Mouse (Mus musculus): ENCODE data around the gene Tbce.
"Not testable (repeated sequence)": the region's sequence is repeated elsewhere in the genome, so short reads cannot be mapped to it uniquely, and the experiment has no call there.

Gene Tbce

DNA sequence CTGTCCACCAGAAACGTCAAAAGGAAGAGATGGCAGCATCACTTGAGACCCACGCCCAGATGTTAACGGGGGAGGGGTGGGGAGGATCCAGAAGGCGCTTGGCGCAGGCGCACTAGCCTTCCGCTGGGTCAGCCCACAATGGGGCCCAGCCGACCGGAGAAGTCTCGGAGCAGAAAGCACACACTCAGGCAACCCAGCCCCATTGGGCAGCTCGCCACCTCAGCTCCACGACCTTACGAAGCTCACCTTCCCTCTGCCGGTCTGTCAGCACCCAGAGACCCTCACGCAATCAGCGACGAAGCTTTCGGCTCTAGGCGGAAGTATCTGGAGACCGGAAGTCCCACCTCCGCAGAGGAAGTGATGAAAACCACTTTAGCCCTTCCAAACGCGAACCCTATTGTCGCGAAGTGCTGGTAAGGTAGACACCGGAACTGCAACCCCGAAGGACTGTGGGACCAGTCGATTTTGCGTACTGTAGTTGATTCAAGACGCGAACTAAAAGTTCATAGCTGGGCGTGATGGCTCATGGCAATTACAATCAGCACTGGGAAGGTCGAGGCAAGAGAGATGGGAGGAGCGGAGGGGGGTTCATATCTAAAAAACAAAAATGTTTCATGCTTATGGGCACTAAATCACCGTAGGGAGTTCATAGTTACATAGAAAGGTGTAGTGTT, at the start of gene Tbce:
Gene Tbce, minus strand, starts transcription at position 347 of the 674 bp plus-strand sequence.
- peak; percentile 80 to 86 for DNase-seq

DNA sequence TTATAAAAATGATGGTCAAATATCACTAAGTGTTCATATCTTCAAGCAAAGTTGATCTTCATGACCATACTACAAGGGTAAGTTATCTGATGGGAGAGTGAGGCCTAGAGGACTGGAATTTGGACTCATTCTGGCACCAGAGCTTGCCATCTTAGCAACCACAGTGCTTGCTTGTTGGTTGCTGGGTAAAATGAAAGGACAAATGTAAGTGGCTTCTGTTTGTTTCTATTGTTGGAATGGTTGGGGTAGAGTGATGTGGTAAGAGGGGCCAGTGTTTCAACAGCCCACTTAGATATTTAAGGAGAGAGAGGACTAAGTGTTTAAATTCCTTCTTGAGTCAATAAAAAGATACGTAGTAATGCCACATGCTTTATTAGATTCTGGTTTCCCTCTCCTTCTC, 49.2 kb upstream of the Tbce start:
- no peak for DNase-seq

DNA sequence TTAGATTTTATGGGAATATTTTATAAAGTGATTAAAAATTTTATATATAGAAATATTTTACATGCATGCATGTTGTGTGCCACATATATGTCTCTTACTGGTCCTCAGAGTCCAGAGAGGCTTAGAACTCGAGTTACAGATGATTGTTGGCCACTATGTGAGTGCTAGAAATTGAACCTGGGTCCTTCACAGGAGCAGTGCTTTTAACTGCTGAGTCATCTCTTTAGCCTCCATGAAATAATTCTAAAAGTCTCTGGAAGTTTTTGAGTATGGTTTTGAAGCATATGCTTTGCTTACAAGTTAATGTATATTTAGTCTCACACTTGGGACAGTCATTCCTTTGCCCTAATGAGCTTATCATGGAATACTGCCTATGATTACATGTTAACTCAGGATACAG, 35.9 kb upstream of the Tbce start:
- no peak for DNase-seq

DNA sequence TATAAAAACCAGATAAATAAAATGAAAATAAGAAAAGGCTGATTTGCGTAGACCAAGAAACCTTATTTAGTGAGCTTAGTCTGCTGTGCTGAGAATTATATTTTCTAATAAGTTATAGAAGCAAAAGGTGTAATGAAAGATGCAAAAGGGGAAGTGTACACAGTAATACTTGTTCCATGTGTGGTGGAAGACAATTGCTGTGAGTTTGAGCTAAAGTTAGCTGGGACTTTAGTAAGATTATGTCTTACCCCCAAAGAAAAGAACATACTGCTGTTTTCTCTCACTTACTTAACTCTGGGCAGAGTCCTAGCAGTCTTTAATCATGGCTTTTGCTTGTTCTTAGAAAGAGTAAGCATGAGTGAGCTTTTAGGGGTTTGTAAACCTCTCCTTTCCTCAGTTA, 34.9 kb upstream of the Tbce start:
- DNase-seq = no peak

DNA sequence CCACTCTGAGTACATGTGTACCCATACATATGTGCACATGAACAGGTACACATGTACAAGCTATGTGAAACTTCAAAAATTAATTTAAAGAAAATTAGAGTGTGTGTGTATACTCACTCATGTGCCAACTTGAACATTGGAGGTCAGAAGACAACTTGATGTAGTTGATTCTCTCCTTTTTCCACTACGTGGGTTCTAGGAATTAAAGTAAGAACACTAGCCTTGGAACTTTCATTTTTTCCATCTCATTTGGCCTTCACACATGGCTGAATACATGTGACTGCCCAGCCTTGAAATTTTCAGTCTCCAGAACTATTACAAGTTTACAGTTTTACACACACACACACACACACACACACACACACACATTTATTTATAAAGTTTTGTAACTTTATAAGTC, 29.9 kb upstream of the Tbce start:
- DNase-seq = no peak

DNA sequence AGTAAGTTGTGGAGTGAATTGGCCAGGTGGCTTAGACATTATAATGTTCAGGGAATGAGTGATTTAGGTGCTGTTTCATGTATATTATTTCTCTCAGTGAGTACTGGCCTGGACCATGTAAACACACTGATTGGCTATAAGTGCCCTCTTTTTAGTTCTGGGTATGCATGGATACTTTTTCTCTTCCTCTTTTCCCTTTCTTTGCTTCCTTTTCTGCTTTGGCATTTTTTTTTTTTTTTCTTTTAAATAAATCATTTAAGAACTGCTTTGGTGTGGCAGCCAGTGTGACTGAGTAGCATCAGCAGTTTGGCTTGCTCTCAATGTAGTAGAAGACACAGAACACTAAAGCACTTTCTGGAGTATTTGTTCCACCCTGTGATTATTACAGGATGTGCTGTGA, 28.6 kb upstream of the Tbce start:
- no peak for DNase-seq

DNA sequence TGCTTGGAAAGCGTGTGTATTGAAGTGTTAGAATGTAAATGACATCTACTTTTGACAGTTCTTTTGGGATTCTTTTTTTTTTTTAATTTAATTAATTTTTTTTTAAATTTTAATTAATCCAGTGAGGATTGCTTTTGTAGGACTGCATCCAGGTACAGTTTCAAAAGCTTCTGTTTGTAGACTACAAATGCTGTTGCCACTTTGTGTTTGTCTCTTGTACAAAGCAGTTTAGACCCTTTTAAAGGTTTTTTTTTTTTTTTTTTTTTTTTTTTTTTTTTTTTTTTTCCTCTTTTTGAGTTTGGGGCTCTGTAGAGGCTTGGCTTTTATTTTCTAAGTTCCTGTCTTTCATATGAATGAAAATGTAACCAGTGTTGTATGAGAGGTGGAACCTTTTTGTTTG, 26.3 kb upstream of the Tbce start:
- DNase-seq = no peak

DNA sequence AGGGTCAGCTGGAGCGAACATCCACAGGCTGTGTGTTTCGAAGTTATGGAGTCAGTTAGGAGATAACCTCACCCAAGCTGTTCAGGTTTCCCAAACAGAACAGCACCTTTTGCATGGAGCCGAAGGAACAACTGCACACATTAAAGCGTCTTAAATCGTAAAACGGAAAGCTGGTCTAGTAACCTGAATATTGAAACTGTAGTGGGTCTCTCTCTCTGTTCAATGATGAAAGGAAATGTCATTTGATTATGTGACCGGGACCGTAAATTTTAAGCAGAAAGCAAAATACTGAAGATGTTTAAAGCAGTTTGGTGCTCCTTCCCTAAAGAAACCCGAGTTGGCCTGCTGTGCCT, 25.6 kb upstream of the Tbce start:
- DNase-seq = no peak

DNA sequence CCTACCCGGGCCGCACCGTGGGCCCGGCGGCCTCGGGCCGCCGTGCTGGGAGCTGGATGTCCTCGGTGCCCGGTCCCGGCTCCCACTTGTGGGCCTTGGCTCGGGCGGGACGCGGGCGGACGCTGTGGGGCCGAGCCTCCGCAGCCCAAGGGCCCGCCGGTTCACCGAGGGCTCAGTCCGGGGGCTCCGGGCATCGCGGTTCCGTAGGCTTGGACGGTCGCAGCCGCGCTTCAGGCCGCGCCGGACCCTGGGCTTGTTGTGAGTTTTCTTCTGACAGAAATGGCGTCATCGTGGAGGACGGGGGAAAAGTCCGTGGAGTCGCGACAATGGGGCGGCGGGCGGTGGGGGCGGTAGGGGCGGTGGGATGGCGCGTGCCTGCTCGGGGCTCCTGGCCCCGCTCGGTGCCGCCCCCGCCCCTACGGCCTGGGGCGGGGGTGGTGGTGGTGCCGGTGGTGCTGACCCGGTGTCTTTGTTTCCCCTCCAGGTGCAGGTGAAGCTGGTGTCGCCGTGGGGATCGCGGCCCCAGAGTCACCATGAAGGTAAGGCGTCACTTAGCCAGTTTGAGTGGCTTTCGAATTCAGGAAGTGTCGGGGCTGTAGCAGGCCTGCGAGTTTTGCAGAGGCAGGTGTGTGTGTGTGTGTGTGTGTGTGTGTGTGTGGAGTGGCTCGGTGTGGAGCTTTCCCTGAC, 25.0 kb upstream of the Tbce start:
- peak; percentile 53 to 61 for DNase-seq

DNA sequence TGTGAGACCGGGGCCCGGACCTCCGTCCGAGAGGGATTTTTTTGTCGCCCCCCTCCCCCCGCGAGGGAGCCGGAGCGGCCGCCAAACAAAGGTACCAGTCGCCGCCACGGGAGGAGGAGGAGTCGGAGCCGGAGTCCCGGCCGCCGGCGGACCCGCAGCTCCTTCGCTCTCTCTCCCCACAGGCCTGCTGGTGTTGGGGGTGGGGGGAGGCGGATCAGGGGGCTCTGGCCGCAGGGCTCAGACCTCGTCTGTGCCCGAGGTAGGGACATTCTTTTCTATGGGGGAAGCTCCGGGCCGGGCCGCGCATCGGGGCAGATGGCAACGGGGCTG, 24.5 kb upstream of the Tbce start:
- DNase-seq = no peak

DNA sequence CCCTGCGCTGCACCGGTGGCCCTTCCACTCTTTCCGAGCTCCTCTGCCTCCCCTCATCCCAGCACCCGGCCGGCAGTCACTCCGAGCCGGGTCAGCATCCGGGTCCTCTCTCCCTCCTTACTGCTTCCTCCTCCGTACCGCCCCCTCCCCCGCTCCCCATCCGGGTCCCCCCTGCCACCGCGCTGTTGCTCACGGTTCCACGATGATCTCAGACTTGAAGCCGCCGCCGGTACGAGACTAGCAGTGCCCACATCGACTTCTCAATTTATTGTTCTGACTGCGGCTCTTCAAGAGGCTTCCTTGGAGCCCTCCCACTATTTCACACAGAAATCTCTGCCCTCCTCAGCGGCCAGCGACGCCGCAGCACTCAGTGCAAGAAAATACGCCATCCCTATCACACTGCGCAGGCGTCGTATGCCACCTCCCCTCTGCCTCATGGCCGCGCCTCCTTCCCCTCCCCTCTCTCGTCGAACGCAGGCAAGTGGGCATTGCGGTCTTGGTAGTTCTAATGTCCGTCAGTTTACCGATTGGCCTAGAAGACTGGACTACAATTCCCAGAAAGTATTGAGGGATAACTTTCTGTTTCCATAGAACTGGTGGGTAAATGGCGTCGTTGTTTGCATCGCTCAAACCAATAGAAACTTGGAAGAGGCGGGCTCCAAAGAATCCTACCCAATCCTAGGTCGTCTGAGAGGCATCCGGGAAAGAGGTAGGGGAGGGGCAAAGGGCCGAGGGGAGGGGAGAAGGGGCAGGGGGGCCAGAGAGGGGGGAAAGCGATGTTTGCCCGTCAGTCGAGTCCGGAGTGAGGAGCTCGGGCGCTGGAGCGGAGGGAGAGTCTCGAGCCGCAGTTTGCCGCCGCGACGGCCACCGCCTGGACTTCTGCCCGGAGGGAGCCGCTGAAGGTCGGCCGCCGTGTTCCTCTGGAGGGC, 23.8 kb upstream of the Tbce start, which contains the start of the genes Arid4b and Ggps1:
Gene Arid4b, plus strand, starts transcription at position 220 of the 929 bp plus-strand sequence.
Gene Ggps1, minus strand, starts transcription at position 476 of the 929 bp plus-strand sequence.
- peak; percentile 90 to 95 for DNase-seq

DNA sequence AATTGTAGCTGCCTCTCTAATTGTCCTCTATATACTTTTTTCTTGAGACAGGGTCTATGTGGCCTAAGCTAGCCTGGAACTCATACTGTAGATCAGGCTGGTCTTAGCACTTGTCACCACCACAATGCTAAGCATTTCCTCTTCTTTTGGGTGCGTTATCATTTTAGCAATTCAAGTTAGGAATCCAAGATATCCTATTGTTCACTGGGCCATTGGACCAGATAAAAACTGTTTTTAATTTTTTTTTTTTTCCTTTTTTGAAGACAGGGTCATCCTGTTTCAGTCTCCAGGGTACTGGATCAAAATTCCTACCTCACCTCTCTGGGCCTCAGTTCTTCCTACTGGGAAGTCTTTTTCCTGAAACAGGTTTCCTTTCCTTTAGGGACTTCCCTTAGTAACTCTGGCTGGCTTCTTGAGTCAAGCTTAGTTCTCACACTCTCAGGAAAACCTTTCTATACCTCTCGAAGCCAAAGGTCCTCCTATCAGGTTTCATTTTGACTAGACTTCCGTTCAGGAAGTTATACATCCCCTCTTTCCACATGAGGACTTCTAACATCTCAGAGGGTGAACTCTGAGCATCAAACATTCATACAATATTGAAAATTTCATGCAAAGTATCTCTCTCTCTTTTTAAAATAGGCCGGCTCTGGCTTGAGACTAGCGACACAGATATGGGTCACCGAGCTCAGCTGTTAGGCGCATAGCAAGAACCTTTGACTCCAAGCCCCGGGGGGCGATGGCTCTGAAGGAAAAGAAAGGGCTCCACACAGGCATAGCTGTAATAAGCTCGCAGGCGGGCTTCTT, 23.0 kb upstream of the Tbce start:
- DNase-seq = no peak

DNA sequence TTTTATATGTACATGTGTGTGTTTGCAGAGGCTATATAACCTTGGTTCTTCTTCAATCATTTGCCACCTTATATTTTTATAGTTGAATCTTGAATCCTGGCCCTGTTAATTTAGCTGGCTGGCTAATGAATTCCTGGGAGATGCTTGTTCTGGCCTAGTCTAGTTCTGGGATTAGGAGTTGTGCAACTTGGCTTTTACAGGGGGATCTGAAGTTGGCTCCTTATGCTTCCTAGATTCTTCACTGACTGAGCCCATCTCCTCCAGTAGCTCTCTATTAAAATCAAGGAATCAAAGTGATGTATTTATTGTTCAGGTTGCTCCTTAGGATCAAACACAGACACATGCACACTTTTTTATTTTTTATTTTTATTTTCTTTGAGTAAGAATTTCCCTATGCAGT, 20.1 kb upstream of the Tbce start:
- DNase-seq = no peak

DNA sequence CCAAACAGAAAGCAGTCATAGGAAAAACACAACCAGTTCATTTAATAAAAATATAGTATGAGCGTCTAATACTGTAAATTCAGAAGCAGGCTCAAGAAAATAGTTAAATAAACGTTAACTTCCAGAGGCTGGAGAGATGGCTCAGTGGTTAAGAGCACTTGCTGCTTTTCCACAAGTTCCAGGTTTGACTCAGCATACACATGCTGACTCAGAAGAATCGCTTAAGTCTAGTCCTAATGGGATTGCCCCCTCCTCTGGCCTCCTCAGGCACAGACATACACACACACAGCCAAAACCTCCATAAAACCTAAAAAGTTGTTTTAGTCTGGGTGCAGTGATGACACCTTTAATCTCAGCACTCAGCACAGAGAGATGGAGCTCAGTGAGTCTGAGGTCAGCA, 17.4 kb upstream of the Tbce start:
- no peak for DNase-seq

DNA sequence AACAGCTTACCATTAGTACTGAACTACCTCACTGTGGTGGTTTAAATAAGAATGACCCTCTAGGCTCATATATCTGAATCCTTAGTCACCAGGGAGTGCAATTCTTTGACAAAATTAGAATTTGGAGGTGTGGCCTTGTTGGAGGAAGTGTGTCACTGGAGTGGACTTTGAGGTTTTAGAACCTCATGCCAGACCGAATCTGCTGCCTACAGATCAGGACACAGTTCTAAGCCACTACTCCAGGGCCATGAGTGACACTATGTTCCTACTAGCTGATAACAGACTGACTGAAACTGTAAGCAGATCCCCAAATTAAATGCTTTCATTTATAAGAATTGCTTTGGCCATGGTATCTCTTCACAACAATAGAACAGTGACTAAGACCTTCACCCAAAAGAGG, 10.4 kb upstream of the Tbce start:
- DNase-seq = no peak

DNA sequence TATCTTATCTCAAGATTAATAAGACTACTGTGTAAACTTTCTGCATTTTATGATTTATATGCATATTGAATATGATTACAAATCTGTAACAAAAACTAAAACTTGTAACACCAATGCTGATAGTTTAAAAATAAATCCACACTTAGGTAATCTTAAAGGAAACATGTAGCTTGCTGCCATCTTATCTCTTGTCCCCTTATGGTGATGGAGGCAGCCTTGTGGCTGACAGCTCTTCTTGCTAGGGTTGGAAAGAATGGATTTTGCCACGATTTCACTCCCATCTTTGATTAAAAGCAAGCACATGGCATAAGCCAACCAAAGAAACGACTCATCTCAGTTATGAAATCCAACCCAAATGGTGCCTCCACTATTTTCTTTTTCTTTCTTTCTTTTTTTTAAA, 5.1 kb upstream of the Tbce start:
- no peak for DNase-seq

DNA sequence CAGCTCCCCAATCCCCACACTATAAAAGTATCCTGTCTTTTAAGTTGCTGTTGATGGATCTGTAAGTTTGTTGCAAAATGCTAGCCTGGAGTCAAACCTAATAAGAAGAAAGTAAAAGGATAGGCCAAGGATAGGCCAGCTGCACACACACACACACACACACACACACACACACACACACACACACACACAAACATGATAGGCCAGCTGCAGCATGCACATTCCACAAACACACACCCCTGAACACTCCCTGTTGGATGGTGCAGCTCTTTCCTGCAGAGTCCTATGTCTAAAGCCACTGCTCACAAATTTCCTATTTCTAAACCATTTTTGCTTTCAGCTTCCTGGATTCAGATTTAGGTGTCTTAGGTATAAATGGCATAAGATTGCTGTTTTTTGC, 4.4 kb upstream of the Tbce start:
- DNase-seq = no peak

DNA sequence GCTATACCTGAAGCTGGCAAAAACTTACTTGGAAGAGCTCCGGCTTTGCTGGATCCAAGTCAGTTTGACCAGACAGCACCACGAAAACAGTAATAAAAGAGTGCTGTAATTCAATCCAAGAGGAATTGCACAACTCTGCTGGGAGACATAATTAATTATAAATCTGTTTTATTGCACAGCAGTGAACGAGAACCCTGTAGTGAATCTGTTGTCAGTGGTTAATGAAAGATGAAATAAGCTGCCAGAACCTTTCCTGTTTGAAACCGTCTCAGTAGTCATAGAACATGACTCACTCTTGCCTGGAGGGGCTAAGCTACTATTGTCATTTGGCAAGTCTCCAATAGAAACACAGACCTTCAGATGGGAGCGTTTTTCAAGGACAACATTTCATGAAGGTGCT, 748 bp upstream of the Tbce start:
- DNase-seq = no peak

DNA sequence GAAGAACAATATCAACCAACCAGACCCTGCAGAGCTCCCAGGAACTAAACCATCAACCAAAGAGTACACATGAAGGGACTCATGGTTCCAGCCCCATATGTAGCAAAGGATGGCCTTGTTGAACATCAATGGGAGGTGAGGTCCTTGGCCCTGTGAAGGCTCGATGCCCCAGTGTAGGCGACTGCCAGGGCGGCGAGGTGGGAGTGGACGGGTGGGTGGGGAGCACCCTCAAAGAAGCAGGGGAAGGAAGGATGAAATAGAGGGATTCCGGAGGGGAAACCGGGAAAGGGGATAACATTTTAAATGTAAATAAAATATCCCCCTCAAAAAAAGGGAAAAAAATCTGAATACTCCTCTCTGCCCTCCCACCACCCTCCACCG, 537 bp downstream of the Tbce start:
- DNase-seq = peak in 1 of 2 experiments; percentile 9

DNA sequence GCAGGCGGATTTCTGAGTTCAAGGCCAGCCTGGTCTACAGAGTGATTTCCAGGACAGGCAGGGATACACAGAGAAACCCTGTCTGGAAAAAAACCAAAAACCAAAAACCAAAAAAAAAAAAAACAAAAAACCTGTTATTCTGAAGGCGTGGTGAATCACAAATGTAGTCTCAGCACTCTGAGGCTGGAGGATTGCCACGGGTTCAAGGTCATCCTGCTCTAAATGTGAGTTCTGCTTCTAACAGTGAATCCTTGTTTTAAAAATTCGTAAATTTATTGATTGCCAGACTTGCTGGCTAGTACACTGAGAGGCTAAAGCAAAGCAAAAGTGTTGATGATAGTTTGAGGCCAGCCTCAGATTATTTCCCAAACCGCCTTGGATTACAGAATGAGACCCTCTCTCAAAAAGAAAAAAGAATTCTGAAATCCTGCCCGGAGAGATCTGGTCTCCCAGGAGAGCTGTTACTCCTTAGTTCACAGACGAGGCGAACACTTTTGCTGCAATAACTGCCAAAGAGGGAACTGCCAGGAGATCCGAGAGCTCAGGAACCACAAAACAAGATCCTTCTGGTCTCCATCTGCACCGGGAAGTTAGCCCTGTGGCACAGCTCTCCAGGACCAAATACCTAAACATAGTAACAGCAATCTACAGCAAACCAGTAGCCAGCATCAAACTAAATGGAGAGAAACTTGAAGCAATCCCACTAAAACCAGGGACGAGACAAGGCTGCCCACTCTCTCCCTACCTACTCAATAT, 3.4 kb downstream of the Tbce start:
- DNase-seq = no peak

DNA sequence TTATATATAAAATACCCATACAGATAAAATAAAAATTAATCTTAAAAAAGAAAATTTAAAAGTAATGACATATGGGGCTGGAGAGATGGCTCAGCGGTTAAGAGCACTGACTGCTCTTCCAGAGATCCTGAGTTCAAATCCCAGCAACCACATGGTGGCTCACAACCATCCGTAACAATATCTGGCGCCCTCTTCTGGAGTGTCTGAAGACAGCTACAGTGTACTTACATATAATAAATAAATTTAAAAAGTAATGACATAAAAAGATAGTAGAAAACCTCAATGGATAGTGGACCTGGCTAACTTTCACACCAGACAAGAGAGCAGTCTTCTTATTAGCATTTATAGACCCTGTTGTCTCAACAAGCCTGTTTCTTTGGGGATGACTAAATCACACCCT, 4.1 kb downstream of the Tbce start:
- not testable (repeated sequence) for DNase-seq

DNA sequence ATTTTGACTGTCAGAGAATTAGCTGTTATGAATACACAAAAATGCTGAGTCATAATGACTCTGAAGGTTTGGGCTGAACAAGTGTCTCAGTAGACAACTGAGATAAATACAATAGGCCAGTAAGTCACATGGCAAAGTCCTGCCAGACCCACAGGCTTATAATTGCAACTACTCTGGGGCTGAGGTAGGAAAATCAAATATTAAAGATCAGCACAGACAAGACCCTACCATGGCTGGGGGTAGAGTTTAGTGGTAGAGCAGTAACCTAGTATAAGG, 5.4 kb downstream of the Tbce start:
- DNase-seq = no peak
